Mouse (Mus musculus) stomach, postnatal 0 days (tissue): ENCODE measurements at regions not wholly inside any gene's neighbourhood (a gene's known extent, or its start where the extent isn't known, plus 50 kb on each side); places are given as distances from the start of the nearest gene placed in this dataset.
"Not testable (repeated sequence)": the region's sequence is repeated elsewhere in the genome, so short reads cannot be mapped to it uniquely, and the experiment has no call there.

Experiments used
- ATAC-seq: fragments of 200-750 bp; cut with Nextera tagmentation; 2 replicates; pipeline ENCODE4 v1.8.0; 2017; ENCODE audit not compliant: low FRiP score, low TSS enrichment
- DNase-seq: peaks from one replicate; pipeline ENCODE4 v3.0.0-alpha.2; 2016; ENCODE audit warnings: low spot score
- H3K27ac ChIP-seq: fragments of 300-500 bp; sonication (generic); replicated peaks from 2 replicates; pipeline ENCODE4 v1.5.1; 2014; ENCODE audit warnings: mild to moderate bottlenecking, control low read depth
- H3K27me3 ChIP-seq: fragments of 300-500 bp; sonication (generic); 2 replicates; pipeline ENCODE4 v1.6.1; 2014; ENCODE audit warnings: low read length; ENCODE audit not compliant: control insufficient read depth, insufficient read depth
- H3K36me3 ChIP-seq: fragments of 300-500 bp; sonication (generic); 2 replicates; pipeline ENCODE4 v1.6.1; 2014; ENCODE audit warnings: low read length, mixed read lengths; ENCODE audit not compliant: control insufficient read depth, insufficient read depth
- H3K4me1 ChIP-seq: fragments of 300-500 bp; sonication (generic); replicated peaks from 2 replicates; pipeline ENCODE4 v1.6.1; 2014; ENCODE audit warnings: antibody characterized with exemption; ENCODE audit not compliant: control insufficient read depth, insufficient read depth
- H3K4me2 ChIP-seq: fragments of 300-500 bp; sonication (generic); replicated peaks from 2 replicates; pipeline ENCODE4 v1.6.1; 2014; ENCODE audit warnings: low read depth, mild to moderate bottlenecking, control low read depth, moderate library complexity
- H3K4me3 ChIP-seq: fragments of 300-500 bp; sonication (generic); 2 replicates; pipeline ENCODE4 v1.5.1; 2014; ENCODE audit warnings: low read depth, low read length, control low read depth
- H3K9ac ChIP-seq: fragments of 300-500 bp; sonication (generic); 2 replicates; pipeline ENCODE4 v1.6.1; 2014; ENCODE audit warnings: mild to moderate bottlenecking, low read length, control low read depth, mixed read lengths
- H3K9me3 ChIP-seq: fragments of 300-500 bp; sonication (generic); 2 replicates; pipeline ENCODE4 v1.6.1; 2016; ENCODE audit warnings: low read length; ENCODE audit not compliant: control insufficient read depth
- CTCF ChIP-seq: IDR thresholded peaks from 2 replicates; pipeline ENCODE4 v1.5.1; 2016; ENCODE audit warnings: antibody characterized with exemption, low read depth, mild to moderate bottlenecking, moderate library complexity
- EP300 ChIP-seq: optimal IDR thresholded peaks from 2 replicates; pipeline ENCODE3; 2016; ENCODE audit warnings: antibody characterized with exemption
- WGBS: fragments of 180-500 bp; shearing (Covaris S2); extraction: QIAGEN DNeasy Blood & Tissue Kit; methylation state at CpG from one replicate; pipeline ENCODE4 v1.1.7; 2014; 5-methylcytosine and 5-hydroxymethylcytosine counted together

DNA sequence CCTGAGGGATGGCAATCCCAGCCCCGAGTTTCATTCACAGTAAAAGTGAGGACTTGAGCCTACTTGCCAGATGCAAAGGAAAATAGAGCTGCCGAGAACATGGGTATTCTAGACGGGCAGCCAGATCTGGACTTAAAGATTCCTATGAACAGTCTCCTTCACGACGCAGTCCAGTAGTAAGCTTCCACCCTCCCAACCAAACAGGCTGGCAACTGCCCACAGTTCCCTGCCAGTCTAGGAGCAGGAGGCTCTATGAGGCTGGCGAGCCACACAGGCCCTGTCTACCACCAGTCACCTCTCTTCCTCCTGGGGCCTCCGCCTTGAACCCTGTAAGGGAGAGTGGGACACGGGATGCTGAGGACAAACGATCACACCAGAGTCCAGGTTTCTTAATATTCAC is 153.5 kb upstream of the Snrpn start:
- no peak overlapping the region for H3K27ac ChIP-seq
- H3K4me2 ChIP-seq: no peak overlapping the region
- H3K27me3 ChIP-seq: no peaks in the 10 kb centered on the region
- TF ChIP-seq EP300 (no peak), CTCF (no peak)
- H3K36me3 ChIP-seq: no peaks in the 10 kb centered on the region
- H3K9ac ChIP-seq: no peak overlapping the region
- ATAC-seq (no peak), DNase-seq (no peak)
- no peaks in the 10 kb centered on the region for H3K9me3 ChIP-seq
- H3K4me1 ChIP-seq: no peaks in the 10 kb centered on the region
- H3K4me3 ChIP-seq: no peak overlapping the region
- WGBS: 86% methylated on average over 9 of the region's 9 CpGs

DNA sequence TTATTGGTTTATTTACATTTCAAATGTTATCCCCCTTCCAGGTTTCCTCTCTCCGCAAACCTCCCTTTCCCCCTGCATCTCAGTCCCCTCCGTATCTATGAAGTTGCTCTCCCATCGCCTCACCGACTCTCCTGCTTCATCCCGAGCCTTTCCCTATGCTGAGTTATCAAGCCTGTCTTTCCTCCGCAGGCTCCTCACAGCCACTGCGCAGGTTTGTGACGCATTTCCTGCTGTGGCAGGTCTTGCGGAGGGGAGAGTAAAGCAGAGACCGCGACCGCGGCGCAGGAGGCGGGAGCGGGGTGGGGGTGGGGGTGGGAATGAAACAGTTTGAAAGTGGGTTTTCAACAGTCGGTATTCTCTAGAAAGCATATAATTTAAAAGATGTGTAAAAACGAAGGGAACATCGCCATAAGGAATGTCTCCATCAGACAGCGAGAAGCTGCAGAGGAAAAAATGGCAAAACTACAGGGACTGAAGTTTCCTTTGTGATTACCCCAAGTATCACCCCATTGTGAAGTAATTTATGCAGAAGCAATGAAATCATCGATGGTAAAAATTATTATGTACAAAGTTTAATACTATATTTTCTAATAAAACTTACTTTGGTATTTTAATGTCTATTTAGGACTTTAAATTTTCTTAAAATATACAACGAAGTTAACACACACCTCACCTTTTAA is 104.3 kb upstream of the Snrpn start:
- 21% methylated on average over 22 of the region's 22 CpGs for WGBS
- H3K36me3 ChIP-seq, H3K9ac ChIP-seq, H3K27ac ChIP-seq, H3K9me3 ChIP-seq, H3K4me1 ChIP-seq, H3K27me3 ChIP-seq: not testable (repeated sequence)
- DNase-seq (peak; percentile 67), ATAC-seq (peak; percentile 97)
- peak overlapping the region; percentile 33 for H3K4me3 ChIP-seq
- H3K4me2 ChIP-seq: peak overlapping the region; percentile 34

DNA sequence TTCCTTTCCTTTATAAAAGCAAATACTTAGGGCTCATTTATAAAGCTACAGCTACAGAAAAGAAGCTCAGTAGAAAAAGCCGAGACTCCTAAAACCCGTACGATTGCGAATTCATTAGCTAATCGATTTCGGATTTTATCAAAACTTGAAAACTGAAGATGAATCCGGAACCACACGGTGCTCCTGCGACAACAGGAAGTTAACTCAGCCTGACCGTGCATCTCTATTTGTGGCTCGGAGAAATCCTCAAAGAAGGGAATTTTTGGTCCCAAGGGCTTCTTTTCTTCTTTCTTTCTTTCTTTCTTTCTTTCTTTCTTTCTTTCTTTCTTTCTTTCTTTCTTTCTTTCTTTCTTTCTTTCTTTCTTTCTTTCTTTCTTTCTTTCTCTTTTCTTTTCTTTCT is 103.7 kb upstream of the Snrpn start:
- peak overlapping the region; percentile 33 for H3K4me3 ChIP-seq
- not testable (repeated sequence) for H3K27me3 ChIP-seq, H3K27ac ChIP-seq, H3K36me3 ChIP-seq, H3K9me3 ChIP-seq, H3K4me1 ChIP-seq
- peak; percentile 82 for ATAC-seq
- peak overlapping the region; percentile 42 for H3K4me2 ChIP-seq
- WGBS: 31% methylated on average over 11 of the region's 11 CpGs
- peak overlapping the region; percentile 48; the same call in 1 of the 2 replicates for H3K9ac ChIP-seq
- DNase-seq: peak; percentile 27

DNA sequence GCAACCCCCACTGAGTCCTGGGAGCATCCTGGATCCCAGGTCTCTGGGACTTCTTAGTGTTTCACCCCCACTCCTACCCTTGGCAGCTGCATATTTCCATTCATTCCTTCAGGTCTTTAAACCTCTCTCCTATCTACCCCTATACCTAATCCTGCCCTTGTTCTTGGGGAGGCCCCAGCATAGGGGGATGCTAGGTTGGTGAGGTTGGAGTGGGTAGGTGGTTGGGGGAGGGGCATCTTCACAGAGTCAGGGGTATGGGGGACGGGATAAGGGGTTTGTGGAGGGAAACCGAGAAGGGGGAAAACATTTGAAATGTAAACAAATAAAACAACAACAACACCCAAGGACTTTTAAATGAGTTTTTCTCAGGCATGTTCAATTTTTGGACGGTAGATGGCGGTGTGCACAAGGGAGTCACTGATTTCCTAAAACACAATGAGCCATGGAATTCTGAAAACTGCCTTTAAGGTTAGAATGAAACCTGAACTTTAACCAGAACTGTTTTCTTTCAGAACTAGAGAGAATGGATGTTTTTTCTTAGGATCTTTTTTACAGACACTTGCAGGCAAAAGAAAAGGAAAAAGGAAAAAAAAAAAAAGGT is 98.7 kb upstream of the Snrpn start:
- not testable (repeated sequence) for H3K27ac ChIP-seq, H3K4me1 ChIP-seq, H3K27me3 ChIP-seq, H3K9me3 ChIP-seq, H3K4me3 ChIP-seq, H3K4me2 ChIP-seq, H3K36me3 ChIP-seq, H3K9ac ChIP-seq, ATAC-seq, DNase-seq
- peak; percentile 63 for TF ChIP-seq CTCF
- 4% methylated on average over 4 of the region's 4 CpGs for WGBS

DNA sequence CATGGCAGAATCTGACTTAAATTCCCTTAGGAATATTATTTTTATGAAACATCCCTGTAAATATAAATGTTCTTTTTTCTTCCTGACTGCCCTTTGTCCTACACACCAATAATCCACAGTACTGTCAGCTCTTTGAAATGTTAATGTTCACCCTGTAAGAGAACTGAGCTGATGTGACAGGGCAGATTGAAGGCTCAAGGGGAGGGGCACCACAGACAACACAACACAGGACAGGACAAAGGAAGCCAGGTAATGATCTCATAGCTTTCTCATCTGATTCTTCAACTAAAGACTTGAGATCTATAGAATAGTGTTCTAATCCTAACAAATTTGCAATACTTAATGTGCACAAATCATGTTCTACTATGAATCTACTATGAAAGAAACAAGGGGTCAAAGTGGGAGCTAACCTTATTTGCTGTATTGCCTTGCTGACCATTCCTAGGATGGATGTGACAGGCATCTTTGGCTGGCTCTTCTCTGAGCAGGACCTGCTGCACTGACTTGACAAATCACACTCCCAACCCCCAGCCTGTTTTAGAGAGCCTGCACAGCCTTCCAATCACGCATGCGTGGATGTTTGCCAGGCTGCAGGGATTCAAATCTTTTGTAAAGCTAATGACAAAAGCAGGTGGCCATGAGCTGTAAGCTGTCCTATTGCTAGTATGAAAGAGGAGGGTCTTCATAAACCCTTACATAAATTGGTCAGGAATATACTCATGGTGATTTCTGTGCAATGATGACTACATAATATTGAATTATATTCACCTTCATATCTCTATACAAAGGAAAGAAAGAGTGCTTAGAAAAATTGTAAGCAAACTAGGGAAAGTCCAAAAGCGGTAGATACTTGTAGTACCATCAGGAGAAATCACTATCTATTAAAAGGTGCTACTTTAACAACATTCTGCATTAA is 76.6 kb upstream of the Snrpn start:
- DNase-seq, H3K4me1 ChIP-seq, H3K27ac ChIP-seq, H3K36me3 ChIP-seq, H3K9me3 ChIP-seq, H3K9ac ChIP-seq, H3K4me2 ChIP-seq, H3K4me3 ChIP-seq, ATAC-seq, H3K27me3 ChIP-seq: not testable (repeated sequence)
- 47% methylated on average over 3 of the region's 3 CpGs for WGBS
